Mouse (Mus musculus) frontal cortex, adult (tissue): ENCODE data around the gene Rab1b.

ENCODE experiments used
- ATAC-seq: cut with Nextera tagmentation; 2 replicates; pipeline ENCODE4 v1.9.2; 2017; ENCODE audit warnings: mild to moderate bottlenecking, moderate library complexity, mixed read lengths; ENCODE audit not compliant: low TSS enrichment

Gene Rab1b

GRCm38 (mm10) chr19:5071545-5072369 lies 35.1 kb downstream of the Rab1b start:
- no peak for ATAC-seq

GRCm38 (mm10) chr19:5071077-5071476 lies 35.8 kb downstream of the Rab1b start:
- no peak for ATAC-seq

GRCm38 (mm10) chr19:5069978-5070377 lies 36.9 kb downstream of the Rab1b start:
- ATAC-seq = no peak

GRCm38 (mm10) chr19:5069486-5069885 lies 37.4 kb downstream of the Rab1b start:
- no peak for ATAC-seq

GRCm38 (mm10) chr19:5068570-5069234 lies 38.2 kb downstream of the Rab1b start:
- no peak for ATAC-seq

GRCm38 (mm10) chr19:5067867-5068569 lies 38.9 kb downstream of the Rab1b start, which contains the start of gene Cd248:
TSS of gene Cd248 (plus strand) at chr19:5068078.
- no peak for ATAC-seq

- no peak for ATAC-seq
These were observed 39.7 kb downstream of the Rab1b start for GRCm38 (mm10) chr19:5067040-5067799.

GRCm38 (mm10) chr19:5065104-5065503 lies 41.8 kb downstream of the Rab1b start:
- ATAC-seq = no peak

GRCm38 (mm10) chr19:5062446-5062845 lies 44.4 kb downstream of the Rab1b start:
- no peak for ATAC-seq

GRCm38 (mm10) chr19:5062041-5062440 lies 44.8 kb downstream of the Rab1b start:
- no peak for ATAC-seq

GRCm38 (mm10) chr19:5060365-5061330 lies 46.2 kb downstream of the Rab1b start:
- ATAC-seq = no peak

- ATAC-seq = peak; percentile 45; the same call in 1 of the 2 replicates
These were observed 47.8 kb downstream of the Rab1b start for GRCm38 (mm10) chr19:5058801-5059771.

GRCm38 (mm10) chr19:5057876-5058775 lies 48.7 kb downstream of the Rab1b start:
- ATAC-seq = no peak

- ATAC-seq = no peak
These were observed 50.6 kb downstream of the Rab1b start for GRCm38 (mm10) chr19:5056251-5056650.

- ATAC-seq = no peak
These were observed 53.0 kb downstream of the Rab1b start for GRCm38 (mm10) chr19:5053909-5054308.

GRCm38 (mm10) chr19:5052853-5053252 lies 54.0 kb downstream of the Rab1b start:
- ATAC-seq = no peak

GRCm38 (mm10) chr19:5052166-5052822 lies 54.6 kb downstream of the Rab1b start:
- ATAC-seq = peak; percentile 25; the same call in 1 of the 2 replicates

GRCm38 (mm10) chr19:5051515-5051914 lies 55.4 kb downstream of the Rab1b start:
- ATAC-seq = no peak
